Mouse (Mus musculus): ENCODE data around the gene Lcp1. TPM values are rescaled to one million over a fixed set of nuclear protein-coding genes. Genes with fewer than 3 reads are reported as not detected.

Gene Lcp1
- polyA plus RNA-seq, 1 experiment = 0.68 TPM

- TF ChIP-seq POLR2A (IDR thresholded peaks at IDR 0.05; ENCODE audit: control insufficient read depth, low read depth, low read length) (no peak), CTCF (IDR thresholded peaks at IDR 0.05; ENCODE audit: control insufficient read depth, insufficient read depth, insufficient replicate concordance, low read depth, low read length) (no peak)
- no peak overlapping the region for H3K27ac ChIP-seq (ENCODE audit: control insufficient read depth, insufficient read depth, low read depth, low read length)
- no peak overlapping the region for H3K4me3 ChIP-seq (ENCODE audit: control insufficient read depth, low read depth, low read length)
- H3K27me3 ChIP-seq (ENCODE audit: control insufficient read depth, insufficient read depth, low read length) = no peaks in the 10 kb centered on the region
- H3K36me3 ChIP-seq (ENCODE audit: control insufficient read depth, insufficient read depth, low read length) = no peaks in the 10 kb centered on the region
- no peaks in the 10 kb centered on the region for H3K4me1 ChIP-seq (ENCODE audit: control insufficient read depth, insufficient read depth, low read length)
Measured at GRCm38 (mm10) chr14:75190683-75191082, 59.8 kb downstream of the Lcp1 start.

GRCm38 (mm10) chr14:75192427-75192826 is 61.5 kb downstream of the Lcp1 start:
- no peaks in the 10 kb centered on the region for H3K36me3 ChIP-seq (ENCODE audit: control insufficient read depth, insufficient read depth, low read length)
- H3K27me3 ChIP-seq (ENCODE audit: control insufficient read depth, insufficient read depth, low read length) = no peaks in the 10 kb centered on the region
- no peak for TF ChIP-seq CTCF (IDR thresholded peaks at IDR 0.05; ENCODE audit: control insufficient read depth, insufficient read depth, insufficient replicate concordance, low read depth, low read length)
- no peak for TF ChIP-seq POLR2A (IDR thresholded peaks at IDR 0.05; ENCODE audit: control insufficient read depth, low read depth, low read length)
- H3K4me1 ChIP-seq (ENCODE audit: control insufficient read depth, insufficient read depth, low read length) = no peaks in the 10 kb centered on the region
- no peak overlapping the region for H3K4me3 ChIP-seq (ENCODE audit: control insufficient read depth, low read depth, low read length)
- no peak overlapping the region for H3K27ac ChIP-seq (ENCODE audit: control insufficient read depth, insufficient read depth, low read depth, low read length)

GRCm38 (mm10) chr14:75192858-75193257 is 62.0 kb downstream of the Lcp1 start:
- TF ChIP-seq POLR2A (IDR thresholded peaks at IDR 0.05; ENCODE audit: control insufficient read depth, low read depth, low read length) = no peak
- TF ChIP-seq CTCF (IDR thresholded peaks at IDR 0.05; ENCODE audit: control insufficient read depth, insufficient read depth, insufficient replicate concordance, low read depth, low read length) = no peak
- Histone ChIP-seq H3K4me1 (ENCODE audit: control insufficient read depth, insufficient read depth, low read length) (peaks cover 3% of the 10 kb centered on the region; the same call in 1 of the 2 replicates), H3K4me3 (ENCODE audit: control insufficient read depth, low read depth, low read length) (no peak overlapping the region), H3K27ac (ENCODE audit: control insufficient read depth, insufficient read depth, low read depth, low read length) (no peak overlapping the region), H3K27me3 (ENCODE audit: control insufficient read depth, insufficient read depth, low read length) (no peaks in the 10 kb centered on the region), H3K36me3 (ENCODE audit: control insufficient read depth, insufficient read depth, low read length) (no peaks in the 10 kb centered on the region)

GRCm38 (mm10) chr14:75195530-75195929 is 64.6 kb downstream of the Lcp1 start:
- peak overlapping the region; percentile 52 for H3K4me3 ChIP-seq (ENCODE audit: control insufficient read depth, low read depth, low read length)
- no peaks in the 10 kb centered on the region for H3K27me3 ChIP-seq (ENCODE audit: control insufficient read depth, insufficient read depth, low read length)
- H3K27ac ChIP-seq (ENCODE audit: control insufficient read depth, insufficient read depth, low read depth, low read length) = no peak overlapping the region
- TF ChIP-seq CTCF (IDR thresholded peaks at IDR 0.05; ENCODE audit: control insufficient read depth, insufficient read depth, insufficient replicate concordance, low read depth, low read length) (no peak), POLR2A (IDR thresholded peaks at IDR 0.05; ENCODE audit: control insufficient read depth, low read depth, low read length) (no peak)
- H3K4me1 ChIP-seq (ENCODE audit: control insufficient read depth, insufficient read depth, low read length) = peaks cover 3% of the 10 kb centered on the region; the same call in 1 of the 2 replicates
- H3K36me3 ChIP-seq (ENCODE audit: control insufficient read depth, insufficient read depth, low read length) = no peaks in the 10 kb centered on the region

- no peak overlapping the region for H3K27ac ChIP-seq (ENCODE audit: control insufficient read depth, insufficient read depth, low read depth, low read length)
- no peak overlapping the region for H3K4me3 ChIP-seq (ENCODE audit: control insufficient read depth, low read depth, low read length)
- H3K36me3 ChIP-seq (ENCODE audit: control insufficient read depth, insufficient read depth, low read length) = no peaks in the 10 kb centered on the region
- TF ChIP-seq CTCF (IDR thresholded peaks at IDR 0.05; ENCODE audit: control insufficient read depth, insufficient read depth, insufficient replicate concordance, low read depth, low read length) = peak; percentile 45; the same call in 1 of the 2 replicates
- TF ChIP-seq POLR2A (IDR thresholded peaks at IDR 0.05; ENCODE audit: control insufficient read depth, low read depth, low read length) = no peak
- H3K4me1 ChIP-seq (ENCODE audit: control insufficient read depth, insufficient read depth, low read length) = peaks cover 3% of the 10 kb centered on the region; the same call in 1 of the 2 replicates
- no peaks in the 10 kb centered on the region for H3K27me3 ChIP-seq (ENCODE audit: control insufficient read depth, insufficient read depth, low read length)
Measured at GRCm38 (mm10) chr14:75197027-75197426, 66.1 kb downstream of the Lcp1 start.

- Histone ChIP-seq H3K27ac (ENCODE audit: control insufficient read depth, insufficient read depth, low read depth, low read length) (no peak overlapping the region), H3K36me3 (ENCODE audit: control insufficient read depth, insufficient read depth, low read length) (no peaks in the 10 kb centered on the region), H3K4me3 (ENCODE audit: control insufficient read depth, low read depth, low read length) (no peak overlapping the region), H3K27me3 (ENCODE audit: control insufficient read depth, insufficient read depth, low read length) (no peaks in the 10 kb centered on the region), H3K4me1 (ENCODE audit: control insufficient read depth, insufficient read depth, low read length) (peaks cover 3% of the 10 kb centered on the region; the same call in 1 of the 2 replicates)
- TF ChIP-seq CTCF (IDR thresholded peaks at IDR 0.05; ENCODE audit: control insufficient read depth, insufficient read depth, insufficient replicate concordance, low read depth, low read length) = no peak
- no peak for TF ChIP-seq POLR2A (IDR thresholded peaks at IDR 0.05; ENCODE audit: control insufficient read depth, low read depth, low read length)
Measured at GRCm38 (mm10) chr14:75197660-75198059, 66.8 kb downstream of the Lcp1 start.

- Histone ChIP-seq H3K36me3 (ENCODE audit: control insufficient read depth, insufficient read depth, low read length) (no peaks in the 10 kb centered on the region), H3K4me3 (ENCODE audit: control insufficient read depth, low read depth, low read length) (no peak overlapping the region), H3K27me3 (ENCODE audit: control insufficient read depth, insufficient read depth, low read length) (no peaks in the 10 kb centered on the region), H3K4me1 (ENCODE audit: control insufficient read depth, insufficient read depth, low read length) (no peaks in the 10 kb centered on the region), H3K27ac (ENCODE audit: control insufficient read depth, insufficient read depth, low read depth, low read length) (no peak overlapping the region)
- TF ChIP-seq POLR2A (IDR thresholded peaks at IDR 0.05; ENCODE audit: control insufficient read depth, low read depth, low read length) = no peak
- no peak for TF ChIP-seq CTCF (IDR thresholded peaks at IDR 0.05; ENCODE audit: control insufficient read depth, insufficient read depth, insufficient replicate concordance, low read depth, low read length)
Measured at GRCm38 (mm10) chr14:75205363-75206051, 74.6 kb downstream of the Lcp1 start.
